Mouse (Mus musculus) R1 (cell line): Measurements from ENCODE around the gene 0610030E20Rik.
A peak's percentile ranks its signal among the peaks of the same experiment; 100 is the strongest.

Source experiments
- DNase-seq: peaks from one replicate; pipeline ENCODE4 v3.0.0-alpha.2; 2018; ENCODE audit warnings: low read depth, low spot score

Gene 0610030E20Rik

GRCm38 (mm10) chr6:72347166-72347941 is at the start of gene 0610030E20Rik:
TSS of gene 0610030E20Rik (plus strand) at chr6:72347317.
- peak; percentile 73 for DNase-seq

- DNase-seq, result no peak
Measured at GRCm38 (mm10) chr6:72297825-72298224, 49.3 kb upstream of the 0610030E20Rik start.

GRCm38 (mm10) chr6:72302349-72302925 is 44.7 kb upstream of the 0610030E20Rik start:
- DNase-seq, result no peak

GRCm38 (mm10) chr6:72303510-72303909 is 43.6 kb upstream of the 0610030E20Rik start:
- DNase-seq, result no peak

- DNase-seq, result no peak
Measured at GRCm38 (mm10) chr6:72312198-72312597, 34.9 kb upstream of the 0610030E20Rik start.

GRCm38 (mm10) chr6:72313124-72313867 is 33.8 kb upstream of the 0610030E20Rik start:
- no peak for DNase-seq

GRCm38 (mm10) chr6:72315384-72315783 is 31.7 kb upstream of the 0610030E20Rik start:
- no peak for DNase-seq

GRCm38 (mm10) chr6:72316044-72316443 is 31.1 kb upstream of the 0610030E20Rik start:
- DNase-seq, result peak; percentile 18

GRCm38 (mm10) chr6:72318440-72318839 is 28.7 kb upstream of the 0610030E20Rik start:
- no peak for DNase-seq

- peak; percentile 62 for DNase-seq
Measured at GRCm38 (mm10) chr6:72319019-72319418, 28.1 kb upstream of the 0610030E20Rik start.

GRCm38 (mm10) chr6:72322936-72323335 is 24.2 kb upstream of the 0610030E20Rik start:
- DNase-seq, result peak; percentile 83

GRCm38 (mm10) chr6:72323786-72324508 is 23.2 kb upstream of the 0610030E20Rik start:
- DNase-seq, result no peak

- DNase-seq, result peak; percentile 33
Measured at GRCm38 (mm10) chr6:72326274-72326673, 20.8 kb upstream of the 0610030E20Rik start.

GRCm38 (mm10) chr6:72329019-72329418 is 18.1 kb upstream of the 0610030E20Rik start:
- no peak for DNase-seq

- DNase-seq, result no peak
Measured at GRCm38 (mm10) chr6:72330133-72330532, 17.0 kb upstream of the 0610030E20Rik start.

- DNase-seq, result no peak
Measured at GRCm38 (mm10) chr6:72333111-72333510, 14.0 kb upstream of the 0610030E20Rik start.

GRCm38 (mm10) chr6:72340481-72340880 is 6.6 kb upstream of the 0610030E20Rik start:
- DNase-seq, result no peak

- peak; percentile 22 for DNase-seq
Measured at GRCm38 (mm10) chr6:72344396-72345073, 2.6 kb upstream of the 0610030E20Rik start.

GRCm38 (mm10) chr6:72345074-72345567 is 2.0 kb upstream of the 0610030E20Rik start, which contains the start of gene Usp39:
TSS of gene Usp39 (minus strand) at chr6:72345184.
- peak; percentile 95 for DNase-seq

- DNase-seq, result no peak
Measured at GRCm38 (mm10) chr6:72345633-72346032, 1.5 kb upstream of the 0610030E20Rik start.

GRCm38 (mm10) chr6:72346261-72346660 is 856 bp upstream of the 0610030E20Rik start:
- no peak for DNase-seq
